Mouse (Mus musculus): ENCODE data around the gene Lsamp.
"Not testable (repeated sequence)": the region's sequence is repeated elsewhere in the genome, so short reads cannot be mapped to it uniquely, and the experiment has no call there.

Gene Lsamp

GRCm38 (mm10) chr16:40509146-40510030, 525.2 kb downstream of the Lsamp start:
- DNase-seq, result no peak

DNA sequence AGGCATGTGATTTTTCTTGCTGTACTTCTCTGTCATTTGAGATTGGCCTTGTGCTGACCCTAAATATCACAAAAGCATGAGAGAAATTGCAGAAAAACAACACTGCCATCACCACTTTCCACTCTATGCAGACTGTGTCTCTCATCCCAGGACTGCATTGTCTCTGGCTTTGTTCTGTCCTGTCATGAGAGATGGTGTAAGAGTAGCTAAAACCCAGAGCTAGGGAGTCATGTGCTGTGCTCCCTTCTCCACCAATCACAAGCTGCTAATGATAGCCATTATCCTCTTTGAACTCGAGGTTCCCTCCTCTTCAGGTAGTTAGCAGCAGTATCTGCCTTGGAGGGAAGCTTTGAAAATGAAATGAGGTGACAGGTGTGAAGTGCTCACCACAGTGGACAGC, 552.6 kb downstream of the Lsamp start:
- no peak for DNase-seq

GRCm38 (mm10) chr16:40549663-40550062, 565.5 kb downstream of the Lsamp start:
- no peak for DNase-seq

GRCm38 (mm10) chr16:40555608-40556007, 571.4 kb downstream of the Lsamp start:
- DNase-seq, result no peak

GRCm38 (mm10) chr16:40557680-40558249, 573.6 kb downstream of the Lsamp start:
- no peak for DNase-seq

DNA sequence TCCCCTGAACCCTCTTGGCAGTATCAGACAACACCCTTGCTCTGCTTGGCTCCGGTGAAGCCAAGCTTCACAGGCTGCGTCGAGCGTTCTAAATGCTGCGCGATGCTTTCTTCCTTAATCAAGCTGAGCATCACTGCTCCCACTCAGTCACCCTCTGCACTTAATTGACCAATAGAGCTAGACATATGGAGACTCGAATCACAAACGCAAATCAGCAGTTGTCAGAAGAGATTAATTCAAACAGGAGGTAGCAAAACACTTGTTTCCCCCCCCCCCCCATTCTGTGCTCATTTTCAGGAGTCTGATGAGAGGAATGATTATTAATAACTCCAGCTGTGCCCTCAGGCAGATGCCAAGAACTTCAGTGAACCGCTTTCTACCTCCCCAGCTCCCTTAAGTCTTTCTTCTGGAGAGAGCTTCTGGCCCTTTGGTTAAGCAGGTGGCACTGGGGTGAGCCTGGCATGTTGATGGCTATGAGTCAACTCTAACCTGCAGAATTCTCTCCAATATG, 583.3 kb downstream of the Lsamp start:
- DNase-seq, result no peak

DNA sequence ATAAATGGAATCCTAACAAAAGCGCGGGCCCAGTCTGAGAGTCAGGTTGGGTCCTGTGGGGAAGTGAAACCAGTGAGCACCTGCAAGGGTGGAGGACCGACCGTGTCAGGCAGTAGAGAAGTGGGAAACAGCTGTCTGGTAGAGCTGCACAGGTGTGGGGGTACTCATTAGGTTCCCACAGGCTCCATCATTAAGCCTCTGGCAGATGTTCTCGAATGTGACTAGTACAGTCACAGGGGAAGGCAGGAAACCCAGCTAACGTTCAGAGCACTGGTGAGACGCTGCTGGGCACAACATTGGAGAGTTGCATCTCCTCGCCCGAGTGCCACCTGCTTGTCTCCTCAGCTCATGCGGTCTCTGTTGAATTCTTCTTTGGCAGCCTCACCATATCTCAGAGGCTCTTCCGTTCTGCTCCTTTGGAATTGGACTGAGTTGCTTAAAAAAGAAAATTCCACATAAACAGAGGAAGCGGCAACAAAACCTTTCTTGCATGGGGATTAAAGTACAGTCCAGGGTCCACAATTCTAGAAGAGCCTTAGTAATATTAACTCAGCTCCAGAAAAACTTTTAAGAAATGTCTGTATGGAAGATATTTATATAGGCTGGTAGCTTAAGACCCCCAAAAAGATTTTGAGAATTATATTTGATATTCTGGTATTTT, 588.1 kb downstream of the Lsamp start:
- DNase-seq, result no peak

- no peak for DNase-seq
Observed at GRCm38 (mm10) chr16:40582076-40582475, 597.9 kb downstream of the Lsamp start.

DNA sequence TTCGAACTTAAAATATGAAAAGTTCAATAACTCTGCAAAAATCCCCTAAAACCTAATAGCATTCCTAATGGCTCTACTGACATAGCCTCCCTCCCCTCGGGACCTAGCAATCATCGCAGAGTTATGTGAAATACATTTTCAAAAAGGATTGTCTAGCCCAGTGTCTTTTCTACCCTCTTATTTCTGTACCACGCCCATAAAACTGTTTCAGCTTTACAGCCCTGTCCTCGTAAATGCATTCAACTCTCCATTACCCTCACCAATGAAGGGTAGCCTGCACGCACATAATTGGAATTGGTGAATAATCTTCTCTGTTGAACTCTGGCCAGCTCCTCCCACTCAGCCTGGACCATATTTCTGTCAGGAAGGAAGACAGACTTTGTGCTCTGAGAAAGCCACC, 609.0 kb downstream of the Lsamp start:
- no peak for DNase-seq

- DNase-seq, result no peak
Observed at GRCm38 (mm10) chr16:40601431-40602387, 617.5 kb downstream of the Lsamp start.

DNA sequence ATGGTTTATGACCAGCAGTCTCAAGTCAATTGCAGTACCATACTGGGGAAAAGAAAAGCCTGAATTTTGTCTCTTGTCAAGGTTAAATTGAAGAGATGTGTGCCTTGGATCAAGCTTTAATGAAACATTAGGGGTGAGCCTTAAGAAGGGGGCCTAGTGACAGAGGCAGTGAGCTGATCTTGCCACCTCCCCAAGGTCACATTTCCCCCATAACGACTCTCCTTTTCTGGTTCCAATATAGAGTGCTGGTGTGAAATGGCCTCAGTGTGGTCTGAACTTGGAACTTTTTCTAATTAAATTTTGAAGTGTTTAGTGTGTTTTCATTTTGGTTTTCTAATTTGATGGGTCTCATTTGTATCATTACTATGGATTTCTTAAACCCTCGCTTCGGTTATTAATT, 623.3 kb downstream of the Lsamp start:
- no peak for DNase-seq

GRCm38 (mm10) chr16:40616697-40617096, 632.5 kb downstream of the Lsamp start:
- not testable (repeated sequence) for DNase-seq

DNA sequence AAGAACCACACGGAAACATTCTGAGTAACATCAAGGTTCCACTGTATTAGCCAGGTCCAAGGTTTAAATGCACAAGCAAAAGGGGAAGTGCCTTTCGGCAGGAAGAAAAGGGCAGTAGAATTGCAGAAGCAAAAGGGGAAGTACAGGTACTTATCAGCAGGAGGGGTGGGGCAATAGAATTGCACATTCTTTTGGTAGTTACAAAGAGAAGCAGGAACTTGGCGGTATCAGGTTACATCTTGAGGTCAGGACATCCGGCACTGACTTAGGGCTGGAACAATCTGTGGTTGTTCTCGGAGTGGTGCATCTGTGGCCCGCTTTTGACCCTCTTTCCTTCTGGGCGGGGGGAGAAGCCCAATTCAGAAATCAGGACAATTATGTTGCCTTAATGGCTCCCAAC, 636.9 kb downstream of the Lsamp start:
- DNase-seq, result not testable (repeated sequence)

GRCm38 (mm10) chr16:40627159-40627558, 643.0 kb downstream of the Lsamp start:
- no peak for DNase-seq

GRCm38 (mm10) chr16:40639621-40640371, 655.6 kb downstream of the Lsamp start:
- DNase-seq, result no peak

GRCm38 (mm10) chr16:40652800-40653199, 668.6 kb downstream of the Lsamp start:
- no peak for DNase-seq

GRCm38 (mm10) chr16:40653508-40653907, 669.3 kb downstream of the Lsamp start:
- DNase-seq, result no peak

DNA sequence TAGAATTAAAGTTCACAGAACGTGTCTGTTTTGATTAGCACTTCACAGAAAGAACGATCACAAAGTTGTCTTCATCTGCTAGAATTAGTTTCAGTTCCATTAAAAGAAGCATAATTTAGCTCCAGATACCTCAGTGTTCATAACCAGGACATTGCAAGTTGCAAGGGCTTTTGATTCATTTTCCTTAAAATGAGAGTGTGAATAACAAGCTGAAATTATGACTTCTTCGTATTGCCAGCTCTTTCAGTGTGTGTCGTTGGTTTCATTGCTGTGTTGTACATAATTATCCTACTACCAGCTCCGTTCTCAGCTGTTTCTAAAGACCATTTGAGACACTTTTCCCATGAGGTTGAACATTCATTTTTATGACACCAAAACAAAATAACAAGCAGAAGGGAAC, 672.2 kb downstream of the Lsamp start:
- no peak for DNase-seq

GRCm38 (mm10) chr16:40656871-40657270, 672.7 kb downstream of the Lsamp start:
- no peak for DNase-seq

- DNase-seq, result no peak
Observed at GRCm38 (mm10) chr16:40685531-40685930, 701.4 kb downstream of the Lsamp start.

DNA sequence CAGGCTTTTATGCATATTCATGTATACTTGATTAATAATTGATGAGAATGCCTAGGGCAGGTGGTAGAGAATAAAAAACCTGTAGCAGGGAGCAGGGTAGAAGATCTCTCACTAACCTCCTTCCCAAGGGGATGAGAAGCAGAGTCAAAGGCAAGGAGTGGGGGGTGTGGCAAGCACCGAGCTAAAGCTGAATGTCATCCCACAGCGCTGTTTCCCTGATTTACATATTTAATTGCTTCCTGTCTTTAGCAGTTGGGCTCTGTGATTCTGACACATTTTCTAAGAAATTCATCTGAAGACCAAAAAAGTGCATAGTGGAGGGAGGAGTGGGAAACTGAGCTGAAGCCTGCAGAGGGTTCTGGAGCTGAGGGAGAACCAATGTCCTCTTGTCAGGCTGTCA, 708.1 kb downstream of the Lsamp start:
- DNase-seq, result no peak

DNA sequence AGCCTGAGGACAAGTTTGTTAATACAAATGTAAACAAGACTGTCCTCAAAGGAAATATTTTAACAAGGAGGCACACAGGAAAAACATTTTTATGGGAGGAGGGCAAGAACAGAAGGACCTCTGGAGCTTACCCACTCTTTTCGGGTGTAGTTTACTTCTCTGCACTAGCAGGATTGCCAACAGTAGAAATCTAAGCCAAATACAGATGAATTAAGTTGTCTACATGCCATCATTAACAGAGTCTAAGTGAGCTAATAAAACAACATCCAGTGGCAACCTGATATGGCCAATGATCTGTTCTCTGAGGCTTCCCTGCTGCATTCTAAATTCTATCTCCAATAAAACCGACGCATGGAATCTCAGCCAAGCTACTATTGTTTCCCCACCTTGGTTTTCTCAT, 713.1 kb downstream of the Lsamp start:
- DNase-seq, result no peak
